Comparison of ENCODE assay signal across 16 mouse cellular contexts in the genomic region with DNA sequence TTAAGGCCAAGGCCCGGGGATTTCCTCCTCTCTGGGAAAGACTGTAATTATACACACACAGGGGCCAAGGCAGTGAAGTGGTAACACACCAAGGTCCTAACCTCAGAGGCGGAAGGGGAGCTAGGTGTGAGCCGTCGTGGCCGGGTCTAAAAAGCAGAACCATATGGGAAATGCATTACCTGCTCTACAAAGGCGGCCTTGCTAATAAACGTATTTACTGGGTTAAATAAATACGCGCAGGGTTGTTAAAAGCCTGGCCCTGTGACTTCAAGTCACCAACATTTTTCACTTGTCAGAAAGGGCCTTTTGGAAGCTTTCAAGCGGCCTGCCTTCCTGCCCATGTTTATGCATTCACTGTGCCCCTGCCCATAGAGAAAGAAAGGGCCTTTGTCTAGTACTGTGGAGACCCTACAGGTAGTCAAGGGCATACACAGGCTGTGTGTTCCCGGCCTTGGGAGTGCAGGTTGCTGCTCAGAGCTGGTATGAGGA.
DNase-seq lines count a peak whose midpoint lies in the region; ATAC-seq and TF ChIP-seq lines count a peak whose summit lies in the region.
"Had no signal": no experiment of that assay in that cellular context is flagged by ENCODE, and none has a peak within 500 bp of the region (broad histone marks: within the 10 kb centered on the region; RNA-seq: fewer than 3 reads in every experiment).

No protein-coding gene starts in this region.

- intact Hi-C loops in left cerebral cortex, adult 2 months (cut with DNase I) = no loop called here

- H3K27ac ChIP-seq in forebrain, embryonic 10.5 days = peak overlapping the region; percentile 68
- no peak overlapping the region for H3K27ac ChIP-seq in forebrain, embryonic 15.5 days (replicated peaks)
- peak overlapping the region; percentile 78 for H3K27ac ChIP-seq in kidney, embryonic 16.5 days (ENCODE audit: low read length)
- no peak overlapping the region for H3K27ac ChIP-seq in left cerebral cortex, adult 2 months
- H3K27ac ChIP-seq: embryonic facial prominence, embryonic 15.5 days; liver, embryonic 14.5 days had no signal

- H3K4me2 ChIP-seq in forebrain, embryonic 15.5 days (replicated peaks) = no peak overlapping the region
- H3K4me2 ChIP-seq in kidney, embryonic 16.5 days (replicated peaks; ENCODE audit: low read depth, low read length) = no peak overlapping the region
- H3K4me2 ChIP-seq: embryonic facial prominence, embryonic 15.5 days had no signal

- H3K9me3 ChIP-seq in forebrain, embryonic 10.5 days = no peaks in the 10 kb centered on the region
- no peaks in the 10 kb centered on the region for H3K9me3 ChIP-seq in forebrain, embryonic 15.5 days
- no peaks in the 10 kb centered on the region for H3K9me3 ChIP-seq in kidney, embryonic 16.5 days (ENCODE audit: low read length)
- H3K9me3 ChIP-seq: embryonic facial prominence, embryonic 15.5 days had no signal

- peaks cover 5% of the 10 kb centered on the region; the same call in 1 of the 2 replicates for H3K27me3 ChIP-seq in forebrain, embryonic 10.5 days (ENCODE audit: poor library complexity, severe bottlenecking)
- no peaks in the 10 kb centered on the region for H3K27me3 ChIP-seq in forebrain, embryonic 15.5 days
- no peaks in the 10 kb centered on the region for H3K27me3 ChIP-seq in kidney, embryonic 16.5 days (ENCODE audit: insufficient read depth, low read length)
- H3K27me3 ChIP-seq: embryonic facial prominence, embryonic 15.5 days had no signal

- 74% methylated on average over 11 of the region's 11 CpGs for WGBS in forebrain, embryonic 10.5 days
- 49% methylated on average over 11 of the region's 11 CpGs for WGBS in forebrain, embryonic 15.5 days
- 20% methylated on average over 11 of the region's 11 CpGs for WGBS in kidney, embryonic 16.5 days

- ATAC-seq in forebrain, embryonic 15.5 days (replicated peaks) = no peak
- ATAC-seq in kidney, embryonic 16.5 days (ENCODE audit: low FRiP score, low TSS enrichment) = peak; percentile 57
- ATAC-seq: forebrain, embryonic 16.5 days; hindbrain, embryonic 16.5 days had no signal

- no peak overlapping the region for H3K4me3 ChIP-seq in forebrain, embryonic 10.5 days
- H3K4me3 ChIP-seq in forebrain, embryonic 15.5 days = no peak overlapping the region
- no peak overlapping the region for H3K4me3 ChIP-seq in kidney, embryonic 16.5 days (ENCODE audit: low read length)
- H3K4me3 ChIP-seq in left cerebral cortex, adult 2 months = no peak overlapping the region
- H3K4me3 ChIP-seq: embryonic facial prominence, embryonic 15.5 days had no signal

- DNase-seq in forebrain, embryonic 10.5 days (ENCODE audit: extremely low spot score, low spot score) = no peak
- DNase-seq in kidney, adult 9 months = no peak
- DNase-seq in R1 (ENCODE audit: low read depth, low spot score) = peak; percentile 23
- peak; percentile 94 for DNase-seq in hindlimb bud, embryonic 11.5 days (ENCODE audit: extremely low spot score, low read depth, low spot score)
- DNase-seq in frontal cortex, postnatal 25 days (ENCODE audit: low spot score in 2 of 2) = no peak
- no peak for DNase-seq in left cerebral cortex, adult 2 months (ENCODE audit: extremely low spot score in 1 of 2, low spot score in 2 of 2)
- DNase-seq: adrenal gland, adult 8-10 months; cerebellum, postnatal 10 days; gastrocnemius, postnatal 25 days; right cerebral cortex, adult 18-20 months had no signal

- H3K4me1 ChIP-seq in forebrain, embryonic 10.5 days = peaks cover 58% of the 10 kb centered on the region
- H3K4me1 ChIP-seq in forebrain, embryonic 15.5 days = peaks cover 8% of the 10 kb centered on the region
- peaks cover 50% of the 10 kb centered on the region for H3K4me1 ChIP-seq in kidney, embryonic 16.5 days (ENCODE audit: insufficient read depth, low read length)

- H3K9ac ChIP-seq in forebrain, embryonic 15.5 days (replicated peaks) = no peak overlapping the region
- H3K9ac ChIP-seq in kidney, embryonic 16.5 days (replicated peaks; ENCODE audit: low read length) = 0 out of 2 replicates have a peak overlapping the region, but pooled peaks have one; percentile 8
- H3K9ac ChIP-seq: embryonic facial prominence, embryonic 15.5 days; liver, embryonic 14.5 days had no signal

- H3K36me3 ChIP-seq in forebrain, embryonic 10.5 days (replicated peaks) = no peaks in the 10 kb centered on the region
- H3K36me3 ChIP-seq in forebrain, embryonic 15.5 days = no peaks in the 10 kb centered on the region
- H3K36me3 ChIP-seq in kidney, embryonic 16.5 days (ENCODE audit: insufficient read depth, low read length) = no peaks in the 10 kb centered on the region
- H3K36me3 ChIP-seq: embryonic facial prominence, embryonic 15.5 days had no signal

- no peak for TF ChIP-seq CTCF in left cerebral cortex, adult 2 months (IDR thresholded peaks at IDR 0.05)

Comparison
In these comparisons a context has a peak if more than half of its experiments do, and no peak if none do; other contexts are left out.
1. H3K27ac ChIP-seq: peak in forebrain, embryonic 10.5 days (single experiment) and kidney, embryonic 16.5 days (single experiment); none in forebrain, embryonic 15.5 days (single experiment) and left cerebral cortex, adult 2 months (single experiment).
2. DNase-seq: peak in R1 (single experiment) and hindlimb bud, embryonic 11.5 days (single experiment); none in forebrain, embryonic 10.5 days (single experiment), kidney, adult 9 months (single experiment), frontal cortex, postnatal 25 days (0 of 2) and left cerebral cortex, adult 2 months (0 of 2).